Mouse (Mus musculus) midbrain, embryonic 13.5 days (tissue): ENCODE measurements at regions not wholly inside any gene's neighbourhood (a gene's known extent, or its start where the extent isn't known, plus 50 kb on each side); places are given as distances from the start of the nearest gene placed in this dataset.
"Not testable (repeated sequence)": the region's sequence is repeated elsewhere in the genome, so short reads cannot be mapped to it uniquely, and the experiment has no call there.

Experiments
- ATAC-seq: fragments of 200-750 bp; cut with Nextera tagmentation; 2 replicates; pipeline ENCODE4 v1.8.0; 2017; ENCODE audit warnings: mild to moderate bottlenecking, moderate TSS enrichment, moderate library complexity
- H3K27ac ChIP-seq: fragments of 300-500 bp; sonication (generic); 2 replicates; pipeline ENCODE4 v1.5.1; 2015; ENCODE audit warnings: inconsistent platforms, mild to moderate bottlenecking, moderate library complexity
- H3K27me3 ChIP-seq: fragments of 300-500 bp; sonication (generic); 2 replicates; pipeline ENCODE4 v1.6.1; 2015; ENCODE audit warnings: mild to moderate bottlenecking, inconsistent platforms
- H3K36me3 ChIP-seq: fragments of 300-500 bp; sonication (generic); 2 replicates; pipeline ENCODE4 v1.6.1; 2015; ENCODE audit warnings: mild to moderate bottlenecking, inconsistent platforms
- H3K4me1 ChIP-seq: fragments of 300-500 bp; sonication (generic); replicated peaks from 2 replicates; pipeline ENCODE4 v1.6.1; 2015; ENCODE audit warnings: inconsistent platforms
- H3K4me2 ChIP-seq: fragments of 300-500 bp; sonication (generic); replicated peaks from 2 replicates; pipeline ENCODE4 v1.6.1; 2015; ENCODE audit warnings: moderate library complexity, mild to moderate bottlenecking, inconsistent platforms
- H3K4me3 ChIP-seq: fragments of 300-500 bp; sonication (generic); replicated peaks from 2 replicates; pipeline ENCODE4 v1.5.1; 2015; ENCODE audit warnings: mild to moderate bottlenecking, inconsistent platforms
- H3K9ac ChIP-seq: fragments of 300-500 bp; sonication (generic); replicated peaks from 2 replicates; pipeline ENCODE4 v1.6.1; 2015; ENCODE audit warnings: mild to moderate bottlenecking, inconsistent platforms
- H3K9me3 ChIP-seq: fragments of 300-500 bp; sonication (generic); 2 replicates; pipeline ENCODE4 v1.6.1; 2016; ENCODE audit warnings: mild to moderate bottlenecking, inconsistent platforms
- WGBS: fragments of 180-500 bp; shearing (Covaris S2); methylation state at CpG from one replicate; pipeline ENCODE4 v1.1.7; 2015; 5-methylcytosine and 5-hydroxymethylcytosine counted together

- H3K4me3 ChIP-seq, result no peak overlapping the region
- H3K4me1 ChIP-seq, result no peaks in the 10 kb centered on the region
- no peak overlapping the region for H3K27ac ChIP-seq
- H3K9ac ChIP-seq, result no peak overlapping the region
- H3K9me3 ChIP-seq, result no peaks in the 10 kb centered on the region
- no peaks in the 10 kb centered on the region for H3K36me3 ChIP-seq
- WGBS, result 56% methylated on average over 5 of the region's 5 CpGs
- no peaks in the 10 kb centered on the region for H3K27me3 ChIP-seq
- no peak overlapping the region for H3K4me2 ChIP-seq
- no peak for ATAC-seq
Measured at GRCm38 (mm10) chr11:48657851-48658250, 142.3 kb upstream of the Rack1 start.

GRCm38 (mm10) chr11:48661641-48662040 lies 138.5 kb upstream of the Rack1 start:
- peak; percentile 68; the same call in 1 of the 2 replicates for ATAC-seq
- 54% methylated on average over 4 of the region's 4 CpGs for WGBS
- no peak overlapping the region for H3K27ac ChIP-seq

GRCm38 (mm10) chr11:48684781-48685314 lies 115.3 kb upstream of the Rack1 start:
- no peak overlapping the region for H3K9ac ChIP-seq
- 89% methylated on average over 3 of the region's 3 CpGs for WGBS
- ATAC-seq, result 0 out of 2 replicates have a peak, but pooled peaks have one; percentile 27
- H3K36me3 ChIP-seq, result no peaks in the 10 kb centered on the region
- no peak overlapping the region for H3K4me3 ChIP-seq
- no peak overlapping the region for H3K4me2 ChIP-seq
- H3K9me3 ChIP-seq, result no peaks in the 10 kb centered on the region
- H3K27me3 ChIP-seq, result no peaks in the 10 kb centered on the region
- no peak overlapping the region for H3K27ac ChIP-seq
- no peaks in the 10 kb centered on the region for H3K4me1 ChIP-seq

More at GRCm38 (mm10) chr11:48661641-48662040, 138.5 kb upstream of the Rack1 start:
- no peaks in the 10 kb centered on the region for H3K4me1 ChIP-seq
- no peaks in the 10 kb centered on the region for H3K36me3 ChIP-seq
- H3K9me3 ChIP-seq, result no peaks in the 10 kb centered on the region
- H3K4me3 ChIP-seq, result no peak overlapping the region
- no peaks in the 10 kb centered on the region for H3K27me3 ChIP-seq
- no peak overlapping the region for H3K4me2 ChIP-seq
- no peak overlapping the region for H3K9ac ChIP-seq

- no peak overlapping the region for H3K4me3 ChIP-seq
- no peaks in the 10 kb centered on the region for H3K36me3 ChIP-seq
Measured at GRCm38 (mm10) chr11:48690070-48690469, 110.1 kb upstream of the Rack1 start.

GRCm38 (mm10) chr11:48696352-48696751 lies 103.8 kb upstream of the Rack1 start:
- no peaks in the 10 kb centered on the region for H3K36me3 ChIP-seq
- no peak overlapping the region for H3K4me2 ChIP-seq
- H3K4me1 ChIP-seq, result no peaks in the 10 kb centered on the region
- ATAC-seq, result no peak
- H3K27ac ChIP-seq, result no peak overlapping the region
- WGBS, result 95% methylated on average over 2 of the region's 2 CpGs
- H3K9me3 ChIP-seq, result no peaks in the 10 kb centered on the region
- no peak overlapping the region for H3K9ac ChIP-seq
- no peaks in the 10 kb centered on the region for H3K27me3 ChIP-seq
- H3K4me3 ChIP-seq, result no peak overlapping the region

More at GRCm38 (mm10) chr11:48690070-48690469, 110.1 kb upstream of the Rack1 start:
- no peaks in the 10 kb centered on the region for H3K4me1 ChIP-seq
- no peaks in the 10 kb centered on the region for H3K9me3 ChIP-seq
- no peak overlapping the region for H3K4me2 ChIP-seq
- 80% methylated on average over 4 of the region's 4 CpGs for WGBS
- no peak overlapping the region for H3K9ac ChIP-seq
- no peaks in the 10 kb centered on the region for H3K27me3 ChIP-seq
- H3K27ac ChIP-seq, result no peak overlapping the region
- no peak for ATAC-seq

GRCm38 (mm10) chr11:48697191-48697590 lies 102.9 kb upstream of the Rack1 start:
- no peak for ATAC-seq
- no peaks in the 10 kb centered on the region for H3K27me3 ChIP-seq
- no peaks in the 10 kb centered on the region for H3K4me1 ChIP-seq
- no peaks in the 10 kb centered on the region for H3K36me3 ChIP-seq
- no peak overlapping the region for H3K4me3 ChIP-seq
- no peak overlapping the region for H3K27ac ChIP-seq
- no peak overlapping the region for H3K9ac ChIP-seq
- no peaks in the 10 kb centered on the region for H3K9me3 ChIP-seq
- no peak overlapping the region for H3K4me2 ChIP-seq

GRCm38 (mm10) chr11:48707192-48707591 lies 92.9 kb upstream of the Rack1 start:
- no peak overlapping the region for H3K9ac ChIP-seq
- H3K27me3 ChIP-seq, result no peaks in the 10 kb centered on the region
- H3K9me3 ChIP-seq, result no peaks in the 10 kb centered on the region
- H3K4me1 ChIP-seq, result no peaks in the 10 kb centered on the region
- no peak overlapping the region for H3K4me2 ChIP-seq
- ATAC-seq, result no peak
- no peak overlapping the region for H3K27ac ChIP-seq
- whole genome bisulfite sequencing, result 82% methylated on average over 2 of the region's 2 CpGs
- H3K4me3 ChIP-seq, result no peak overlapping the region
- no peaks in the 10 kb centered on the region for H3K36me3 ChIP-seq

GRCm38 (mm10) chr11:48710972-48711371 lies 89.2 kb upstream of the Rack1 start:
- WGBS, result 94% methylated on average over 4 of the region's 4 CpGs
- no peaks in the 10 kb centered on the region for H3K9me3 ChIP-seq
- no peak overlapping the region for H3K9ac ChIP-seq
- H3K27ac ChIP-seq, result no peak overlapping the region
- H3K4me2 ChIP-seq, result no peak overlapping the region
- no peak for ATAC-seq
- H3K4me1 ChIP-seq, result no peaks in the 10 kb centered on the region
- H3K36me3 ChIP-seq, result no peaks in the 10 kb centered on the region
- no peak overlapping the region for H3K4me3 ChIP-seq
- H3K27me3 ChIP-seq, result no peaks in the 10 kb centered on the region

GRCm38 (mm10) chr11:48724068-48724467 lies 76.1 kb upstream of the Rack1 start:
- Histone ChIP-seq H3K36me3 (no peaks in the 10 kb centered on the region), H3K4me1 (no peaks in the 10 kb centered on the region), H3K4me3 (no peak overlapping the region), H3K4me2 (no peak overlapping the region), H3K9ac (no peak overlapping the region), H3K9me3 (no peaks in the 10 kb centered on the region), H3K27ac (no peak overlapping the region), H3K27me3 (no peaks in the 10 kb centered on the region)
- ATAC-seq, result no peak

GRCm38 (mm10) chr11:48730826-48731225 lies 69.3 kb upstream of the Rack1 start:
- not testable (repeated sequence) for H3K4me3 ChIP-seq, H3K9ac ChIP-seq, H3K4me1 ChIP-seq, H3K36me3 ChIP-seq, H3K27me3 ChIP-seq, ATAC-seq, H3K27ac ChIP-seq, H3K4me2 ChIP-seq, H3K9me3 ChIP-seq
- 82% methylated on average over 4 of the region's 4 CpGs for WGBS

GRCm38 (mm10) chr11:48746503-48746902 lies 53.6 kb upstream of the Rack1 start:
- Histone ChIP-seq H3K4me1 (no peaks in the 10 kb centered on the region), H3K9ac (no peak overlapping the region), H3K9me3 (no peaks in the 10 kb centered on the region), H3K4me3 (no peak overlapping the region), H3K27me3 (no peaks in the 10 kb centered on the region), H3K36me3 (no peaks in the 10 kb centered on the region), H3K4me2 (no peak overlapping the region), H3K27ac (no peak overlapping the region)
- 95% methylated on average over 1 of the region's 1 CpGs for WGBS
- ATAC-seq, result no peak

GRCm38 (mm10) chr11:48748066-48748465 lies 52.1 kb upstream of the Rack1 start:
- no peak overlapping the region for H3K4me2 ChIP-seq
- WGBS, result 79% methylated on average over 2 of the region's 2 CpGs
- no peaks in the 10 kb centered on the region for H3K36me3 ChIP-seq
- H3K27ac ChIP-seq, result no peak overlapping the region
- H3K4me1 ChIP-seq, result no peaks in the 10 kb centered on the region
- no peaks in the 10 kb centered on the region for H3K9me3 ChIP-seq
- no peak for ATAC-seq
- H3K9ac ChIP-seq, result no peak overlapping the region
- H3K27me3 ChIP-seq, result no peaks in the 10 kb centered on the region
- H3K4me3 ChIP-seq, result no peak overlapping the region
